In genomic region chr9:70048751-70049415, GRCm38 (mm10) we compare ENCODE assay signal across 9 mouse cellular contexts. TPM values are rescaled to one million over a fixed set of nuclear protein-coding genes. Genes with fewer than 3 reads are reported as not detected.
DNase-seq lines count a peak whose midpoint lies in the region; ATAC-seq and TF ChIP-seq lines count a peak whose summit lies in the region.
"Had no signal": no experiment of that assay in that cellular context is flagged by ENCODE, and none has a peak within 500 bp of the region (broad histone marks: within the 10 kb centered on the region; RNA-seq: fewer than 3 reads in every experiment).

No protein-coding gene starts in this region.

- no peak overlapping the region for H3K4me2 ChIP-seq in midbrain, embryonic 12.5 days (replicated peaks)
- H3K4me2 ChIP-seq in midbrain, embryonic 14.5 days (ENCODE audit: low read length) = no peak overlapping the region
- no peak overlapping the region for H3K4me2 ChIP-seq in stomach, postnatal 0 days (replicated peaks; ENCODE audit: low read depth)
- no peak overlapping the region for H3K4me2 ChIP-seq in forebrain, embryonic 15.5 days (replicated peaks)
- H3K4me2 ChIP-seq: liver, embryonic 15.5 days had no signal

- H3K4me1 ChIP-seq in midbrain, embryonic 12.5 days = peaks cover 10% of the 10 kb centered on the region
- no peaks in the 10 kb centered on the region for H3K4me1 ChIP-seq in midbrain, embryonic 14.5 days (ENCODE audit: control insufficient read depth, insufficient read depth, low read length)
- H3K4me1 ChIP-seq in stomach, postnatal 0 days (replicated peaks; ENCODE audit: control insufficient read depth, insufficient read depth) = peaks cover 4% of the 10 kb centered on the region; the same call in 1 of the 2 replicates
- no peaks in the 10 kb centered on the region for H3K4me1 ChIP-seq in forebrain, embryonic 15.5 days

- no peak for TF ChIP-seq EP300 in stomach, postnatal 0 days (optimal IDR thresholded peaks at IDR 0.05)

- TF ChIP-seq CTCF in stomach, postnatal 0 days (IDR thresholded peaks at IDR 0.05; ENCODE audit: low read depth) = no peak

- H3K36me3 ChIP-seq in midbrain, embryonic 12.5 days = no peaks in the 10 kb centered on the region
- H3K36me3 ChIP-seq in midbrain, embryonic 14.5 days (ENCODE audit: control insufficient read depth, insufficient read depth, low read length) = no peaks in the 10 kb centered on the region
- H3K36me3 ChIP-seq in stomach, postnatal 0 days (ENCODE audit: control insufficient read depth, insufficient read depth, low read length) = no peaks in the 10 kb centered on the region
- H3K36me3 ChIP-seq in forebrain, embryonic 15.5 days = no peaks in the 10 kb centered on the region
- H3K36me3 ChIP-seq: liver, embryonic 15.5 days had no signal

- no peak for DNase-seq in midbrain, embryonic 14.5 days
- peak; percentile 69 to 72 for DNase-seq in gastrocnemius, postnatal 36 days
- DNase-seq in kidney, postnatal 10 days = peak; percentile 19
- no peak for DNase-seq in stomach, postnatal 0 days (ENCODE audit: low spot score)
- no peak for DNase-seq in thymus, postnatal 36 days

- H3K4me3 ChIP-seq in midbrain, embryonic 12.5 days = no peak overlapping the region
- no peak overlapping the region for H3K4me3 ChIP-seq in midbrain, embryonic 14.5 days (replicated peaks; ENCODE audit: low read depth, low read length)
- no peak overlapping the region for H3K4me3 ChIP-seq in stomach, postnatal 0 days (ENCODE audit: low read depth, low read length)
- no peak overlapping the region for H3K4me3 ChIP-seq in forebrain, embryonic 15.5 days
- H3K4me3 ChIP-seq: liver, embryonic 15.5 days had no signal

- no peak for ATAC-seq in midbrain, embryonic 12.5 days (ENCODE audit: low FRiP score, low read depth)
- ATAC-seq in midbrain, embryonic 14.5 days (ENCODE audit: low FRiP score, low TSS enrichment) = no peak
- ATAC-seq in stomach, postnatal 0 days (ENCODE audit: low FRiP score, low TSS enrichment) = no peak
- ATAC-seq in megakaryocyte progenitor cell, adult 5-6 weeks (replicated peaks; ENCODE audit: poor library complexity) = no peak
- no peak for ATAC-seq in forebrain, embryonic 15.5 days (replicated peaks)

- H3K9ac ChIP-seq in midbrain, embryonic 12.5 days (replicated peaks) = no peak overlapping the region
- no peak overlapping the region for H3K9ac ChIP-seq in midbrain, embryonic 14.5 days (replicated peaks; ENCODE audit: low read length)
- no peak overlapping the region for H3K9ac ChIP-seq in stomach, postnatal 0 days (ENCODE audit: low read length)
- H3K9ac ChIP-seq in forebrain, embryonic 15.5 days (replicated peaks) = no peak overlapping the region
- H3K9ac ChIP-seq: liver, embryonic 15.5 days had no signal

- H3K9me3 ChIP-seq in midbrain, embryonic 12.5 days = no peaks in the 10 kb centered on the region
- no peaks in the 10 kb centered on the region for H3K9me3 ChIP-seq in midbrain, embryonic 14.5 days (ENCODE audit: control insufficient read depth, low read length)
- H3K9me3 ChIP-seq in stomach, postnatal 0 days (ENCODE audit: control insufficient read depth, low read length) = no peaks in the 10 kb centered on the region
- no peaks in the 10 kb centered on the region for H3K9me3 ChIP-seq in forebrain, embryonic 15.5 days
- H3K9me3 ChIP-seq: liver, embryonic 15.5 days had no signal

- intact Hi-C loops in gastrocnemius, postnatal 36 days (cut with DNase I) = no loop called here

- 57% methylated on average over 6 of the region's 6 CpGs for WGBS in midbrain, embryonic 12.5 days
- WGBS in midbrain, embryonic 14.5 days = 55% methylated on average over 6 of the region's 6 CpGs
- 34% methylated on average over 6 of the region's 6 CpGs for WGBS in stomach, postnatal 0 days
- WGBS in forebrain, embryonic 15.5 days = 57% methylated on average over 6 of the region's 6 CpGs

- no peaks in the 10 kb centered on the region for H3K27me3 ChIP-seq in midbrain, embryonic 12.5 days
- H3K27me3 ChIP-seq in midbrain, embryonic 14.5 days (ENCODE audit: control insufficient read depth, insufficient read depth, low read length) = no peaks in the 10 kb centered on the region
- no peaks in the 10 kb centered on the region for H3K27me3 ChIP-seq in stomach, postnatal 0 days (ENCODE audit: control insufficient read depth, insufficient read depth, low read length)
- no peaks in the 10 kb centered on the region for H3K27me3 ChIP-seq in forebrain, embryonic 15.5 days
- H3K27me3 ChIP-seq: liver, embryonic 15.5 days had no signal

- H3K27ac ChIP-seq in midbrain, embryonic 12.5 days (replicated peaks) = 0 out of 2 replicates have a peak overlapping the region, but pooled peaks have one; percentile 35
- H3K27ac ChIP-seq in midbrain, embryonic 14.5 days (replicated peaks; ENCODE audit: low read depth, low read length) = no peak overlapping the region
- peak overlapping the region; percentile 77 for H3K27ac ChIP-seq in stomach, postnatal 0 days (replicated peaks)
- no peak overlapping the region for H3K27ac ChIP-seq in forebrain, embryonic 15.5 days (replicated peaks)
- H3K27ac ChIP-seq: liver, embryonic 15.5 days had no signal

RNA-seq across cellular contexts. Expression of gene Gcnt3, which starts 11.0 kb away (rescaled TPM):
- polyA plus RNA-seq in midbrain, embryonic 12.5 days (2016; fragmentation: Nextera tagmentation; extraction: Ambion mirVana) = not detected in 2 replicates
- not detected in 2 replicates for polyA plus RNA-seq in midbrain, embryonic 14.5 days (2014; fragmentation: Nextera tagmentation; extraction: Ambion mirVana)
- total RNA-seq in gastrocnemius, postnatal 36 days (2021) = not detected
- polyA plus RNA-seq in stomach, postnatal 0 days (2015; fragmentation: Nextera tagmentation; extraction: Ambion mirVana) = 76.2 and 81.1 TPM in 2 replicates
- total RNA-seq in megakaryocyte progenitor cell, adult 5-6 weeks (2015) = not detected in 2 replicates
- total RNA-seq in megakaryocyte progenitor cell, adult 5-6 weeks (2017) = not detected in 2 replicates
- not detected in 2 replicates for polyA plus RNA-seq in forebrain, embryonic 15.5 days (2015; fragmentation: Nextera tagmentation; extraction: Ambion mirVana)
- polyA plus RNA-seq: liver, embryonic 15.5 days had no signal

RNA-seq across cellular contexts. Expression of gene Gtf2a2, which starts 36.5 kb away (rescaled TPM):
- 190 and 191 TPM in 2 replicates for polyA plus RNA-seq in midbrain, embryonic 12.5 days (2016; fragmentation: Nextera tagmentation; extraction: Ambion mirVana)
- polyA plus RNA-seq in midbrain, embryonic 14.5 days (2014; fragmentation: Nextera tagmentation; extraction: Ambion mirVana) = 205 and 227 TPM in 2 replicates
- total RNA-seq in gastrocnemius, postnatal 36 days (2021) = 10 to 100 TPM; 49.1 to 52.8 TPM
- 159 and 160 TPM in 2 replicates for polyA plus RNA-seq in stomach, postnatal 0 days (2015; fragmentation: Nextera tagmentation; extraction: Ambion mirVana)
- total RNA-seq in megakaryocyte progenitor cell, adult 5-6 weeks (2015) = 124 and 134 TPM in 2 replicates
- total RNA-seq in megakaryocyte progenitor cell, adult 5-6 weeks (2017) = 114 and 115 TPM in 2 replicates
- 208 and 210 TPM in 2 replicates for polyA plus RNA-seq in forebrain, embryonic 15.5 days (2015; fragmentation: Nextera tagmentation; extraction: Ambion mirVana)

RNA-seq across cellular contexts. Expression of gene Bnip2, which starts 59.6 kb away (rescaled TPM):
- polyA plus RNA-seq in midbrain, embryonic 12.5 days (2016; fragmentation: Nextera tagmentation; extraction: Ambion mirVana) = 114 and 117 TPM in 2 replicates
- polyA plus RNA-seq in midbrain, embryonic 14.5 days (2014; fragmentation: Nextera tagmentation; extraction: Ambion mirVana) = 74.8 and 92.8 TPM in 2 replicates
- 10 to 100 TPM; 70.4 to 74.8 TPM for total RNA-seq in gastrocnemius, postnatal 36 days (2021)
- 59.2 and 65.6 TPM in 2 replicates for polyA plus RNA-seq in stomach, postnatal 0 days (2015; fragmentation: Nextera tagmentation; extraction: Ambion mirVana)
- total RNA-seq in megakaryocyte progenitor cell, adult 5-6 weeks (2015) = 86.9 and 95.9 TPM in 2 replicates
- 133 and 153 TPM in 2 replicates for total RNA-seq in megakaryocyte progenitor cell, adult 5-6 weeks (2017)
- polyA plus RNA-seq in forebrain, embryonic 15.5 days (2015; fragmentation: Nextera tagmentation; extraction: Ambion mirVana) = 104 and 105 TPM in 2 replicates

Comparison
In these comparisons a context has a peak if more than half of its experiments do, and no peak if none do; other contexts are left out.
1. H3K27ac ChIP-seq: peak in midbrain, embryonic 12.5 days (single experiment) and stomach, postnatal 0 days (single experiment); none in midbrain, embryonic 14.5 days (single experiment) and forebrain, embryonic 15.5 days (single experiment).
2. DNase-seq: peak in gastrocnemius, postnatal 36 days (2 of 2) and kidney, postnatal 10 days (single experiment); none in midbrain, embryonic 14.5 days (single experiment), stomach, postnatal 0 days (single experiment) and thymus, postnatal 36 days (0 of 2).
3. RNA of gene Gcnt3, which starts 11.0 kb away (polyA plus RNA-seq): 76.2 to 81.1 TPM in stomach, postnatal 0 days; not detected in midbrain, embryonic 12.5 days, not detected in forebrain, embryonic 15.5 days and not detected in midbrain, embryonic 14.5 days; every median in the first group is over 10 times any median in the second.